Mouse (Mus musculus): ENCODE results near the gene Bptf. TPM values are rescaled to one million over a fixed set of nuclear protein-coding genes. Genes with fewer than 3 reads are reported as not detected.
"Not testable (repeated sequence)": the region's sequence is repeated elsewhere in the genome, so short reads cannot be mapped to it uniquely, and the experiment has no call there.

The Bptf gene
- total RNA-seq, 2 experiments from 2014 or later = 66.8 to 68.4 TPM

DNA sequence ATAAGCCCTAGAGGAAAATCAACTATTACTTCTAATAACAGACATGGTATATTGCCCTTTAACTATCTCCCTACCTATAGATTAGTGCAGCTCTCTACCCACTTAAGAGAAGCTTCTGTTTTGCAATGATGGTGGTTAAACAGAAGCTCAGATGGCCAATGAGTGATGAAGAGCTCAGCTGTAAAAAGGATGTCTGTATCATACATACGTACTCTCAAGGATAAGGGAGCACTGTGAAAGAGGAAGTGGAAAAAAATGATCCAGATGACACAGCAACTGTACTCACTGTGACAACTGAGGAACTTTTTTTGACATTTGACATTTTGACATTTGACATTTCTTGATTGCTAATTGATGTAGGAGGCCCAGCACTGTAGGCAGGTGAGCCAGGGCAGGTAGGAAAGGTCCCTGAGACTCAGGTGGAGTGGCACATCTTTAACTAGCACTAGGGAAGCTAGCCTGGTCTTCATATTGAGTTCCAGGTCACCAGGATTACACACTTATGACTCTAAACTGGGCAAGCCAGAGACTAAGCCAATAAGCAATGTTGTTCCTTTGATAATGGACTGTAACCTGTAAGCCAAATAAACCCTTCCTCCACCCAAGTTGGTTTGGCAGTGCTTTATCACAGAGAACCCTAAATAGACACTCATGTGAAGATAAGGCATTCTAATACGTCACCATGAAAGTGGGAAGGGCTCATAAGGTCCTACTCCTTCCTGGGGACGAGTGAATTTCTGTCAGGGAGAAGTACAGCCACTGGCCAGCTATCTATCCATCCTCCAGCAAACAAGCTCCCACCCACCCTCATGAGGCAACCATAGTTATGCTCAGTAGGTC, 137.5 kb downstream of the Bptf start:
- no peak for DNase-seq (ENCODE audit: low spot score in 2 of 2)

DNA sequence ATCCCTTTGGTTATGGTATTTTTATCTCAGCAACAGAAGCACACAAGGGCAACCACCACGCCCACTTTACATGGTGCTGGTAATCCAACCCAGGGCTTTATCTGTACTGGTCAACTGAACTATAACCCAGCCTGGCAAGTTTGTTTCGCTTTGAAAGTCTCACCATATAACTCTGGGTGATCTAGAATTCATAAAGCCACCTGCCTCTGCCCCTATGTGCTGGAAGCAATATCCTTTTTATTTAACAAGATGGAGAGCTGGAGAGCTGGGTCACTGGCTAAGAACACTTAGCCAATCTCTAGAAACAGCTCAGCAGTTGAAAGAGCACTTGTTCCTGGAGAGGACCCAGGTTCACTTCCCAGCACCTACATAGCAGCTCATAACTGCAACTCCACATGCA, 144.5 kb downstream of the Bptf start:
- no peak for DNase-seq (ENCODE audit: low spot score in 2 of 2)

DNA sequence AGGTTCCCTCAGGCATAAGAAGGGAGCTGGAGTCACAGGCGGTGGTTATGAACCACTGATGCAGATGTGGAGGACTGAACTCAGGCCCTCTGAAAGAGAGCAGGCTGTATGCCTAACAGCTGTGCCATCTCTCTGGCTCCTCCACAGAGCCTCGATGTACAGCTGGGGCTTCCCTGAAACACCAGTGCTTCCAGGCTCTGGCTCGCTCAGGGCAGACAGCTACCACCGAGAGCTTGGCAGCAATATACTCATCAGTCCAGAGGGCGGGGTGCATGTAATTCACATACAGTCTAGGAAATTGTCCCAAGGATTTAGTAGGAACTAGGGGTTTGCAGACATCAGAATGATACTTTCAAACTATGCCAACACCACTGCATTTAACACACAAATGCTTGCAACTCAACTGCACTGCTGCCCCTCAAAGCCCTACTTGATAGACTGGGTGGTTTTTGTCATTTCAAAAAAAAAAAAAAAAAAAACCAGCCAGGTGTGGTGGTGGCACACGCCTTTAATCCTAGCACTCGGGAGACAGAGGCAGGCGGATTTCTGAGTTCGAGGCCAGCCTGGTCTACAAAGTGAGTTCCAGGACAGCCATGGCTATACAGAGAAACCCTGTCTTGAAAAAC, 145.8 kb downstream of the Bptf start:
- not testable (repeated sequence) for DNase-seq (ENCODE audit: low spot score in 2 of 2)

Other genes starting within 250 kb of the Bptf start
- gene Smurf2, start 211.4 kb downstream of the Bptf start, total RNA-seq (2021) = 10 to 100 TPM; 29.5 to 31.1 TPM
- 10 to 100 TPM; 47.2 to 47.7 TPM for gene Kpna2, start 132.6 kb downstream of the Bptf start, total RNA-seq (2021)
- 1 to 10 TPM; 3.0 to 3.9 TPM for gene 1810010H24Rik, start 106.4 kb downstream of the Bptf start, total RNA-seq (2021)
- gene Nol11, start 57.3 kb upstream of the Bptf start, total RNA-seq (2021) = 10 to 100 TPM; 24.8 to 25.9 TPM